Mouse (Mus musculus) spleen, adult 18-20 months (tissue): ENCODE results near the gene Lipt2.

ENCODE experiments used
- DNase-seq, 2 experiments: peaks; one replicate each; pipeline ENCODE4 v3.0.0; 2022; ENCODE audit warnings: mixed read lengths in 2 of 2

Gene Lipt2

DNA sequence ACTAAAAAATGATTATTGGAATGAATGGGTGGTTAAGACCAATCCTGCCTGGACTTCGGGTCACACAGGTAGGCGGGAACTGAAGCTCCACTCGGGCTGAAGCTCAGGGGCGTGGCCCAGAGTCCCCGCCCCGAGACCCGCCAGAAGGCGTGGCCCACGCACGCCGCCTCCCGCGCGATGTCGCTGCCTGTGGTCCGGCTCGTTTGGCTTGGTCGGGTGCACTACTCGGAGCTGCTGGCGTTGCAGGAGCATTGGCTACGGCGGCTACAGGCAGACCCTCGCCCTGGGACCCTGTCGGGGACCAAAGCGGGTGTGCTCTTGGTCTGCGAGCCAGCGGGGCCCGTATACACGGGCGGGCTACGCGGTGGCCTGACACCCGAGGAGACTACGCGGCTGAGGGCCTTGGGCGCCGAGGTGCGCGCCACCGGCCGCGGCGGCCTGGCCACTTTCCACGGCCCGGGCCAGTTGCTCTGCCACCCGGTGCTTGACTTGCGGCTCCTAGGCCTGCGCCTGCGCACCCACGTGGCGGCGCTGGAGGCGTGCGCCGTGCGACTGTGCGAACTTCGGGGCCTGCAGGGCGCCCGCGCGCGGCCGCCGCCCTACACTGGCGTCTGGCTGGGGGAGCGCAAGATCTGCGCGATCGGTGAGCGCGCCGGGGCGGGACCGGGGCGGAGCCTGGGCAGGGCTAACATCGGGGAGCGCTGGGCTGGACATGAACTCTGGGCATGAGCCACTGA is at the start of gene Lipt2:
Lipt2 (plus strand) TSS at position 173 of the 737 bp plus-strand sequence.
- DNase-seq, result peak; percentile 84 to 88

DNA sequence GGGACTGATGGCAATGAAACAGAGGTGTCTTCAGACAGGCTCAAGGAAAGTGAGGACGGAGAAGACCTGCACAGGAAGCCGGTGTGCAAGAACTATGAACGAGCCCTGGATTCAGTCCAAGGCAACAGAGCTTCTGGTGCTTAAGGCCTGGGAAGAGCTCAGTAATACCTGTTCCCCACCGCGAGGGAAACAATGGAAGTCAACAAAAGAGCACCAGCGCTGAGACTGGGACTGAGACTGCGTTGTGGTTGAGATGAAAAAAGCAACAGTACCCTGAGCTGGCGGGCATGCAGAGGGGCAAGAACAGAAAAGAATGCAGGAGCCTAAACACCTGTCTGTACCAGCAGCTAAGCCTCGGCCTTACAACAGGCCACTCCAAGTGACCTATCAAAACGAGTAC is 47.6 kb upstream of the Lipt2 start:
- no peak for DNase-seq

DNA sequence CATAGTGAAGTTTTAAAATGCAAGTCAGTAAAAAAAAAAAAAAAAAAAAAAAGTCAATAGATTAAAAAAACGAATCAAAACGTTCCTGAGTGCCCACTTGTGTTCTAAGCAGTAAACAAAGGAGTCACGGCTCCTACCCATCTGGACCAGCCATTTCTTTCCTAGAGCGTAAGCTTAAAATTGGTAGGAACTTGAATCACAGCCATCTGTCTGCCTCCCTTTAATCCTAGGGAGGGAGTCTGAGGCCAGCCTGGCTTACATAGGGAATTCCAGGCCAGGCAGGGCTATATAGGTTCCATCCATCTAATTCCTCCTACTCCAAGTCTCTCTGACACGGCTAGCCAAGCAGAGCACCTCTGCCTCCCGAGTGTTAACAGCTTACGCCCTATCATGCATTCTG is 45.3 kb upstream of the Lipt2 start:
- DNase-seq, result no peak

DNA sequence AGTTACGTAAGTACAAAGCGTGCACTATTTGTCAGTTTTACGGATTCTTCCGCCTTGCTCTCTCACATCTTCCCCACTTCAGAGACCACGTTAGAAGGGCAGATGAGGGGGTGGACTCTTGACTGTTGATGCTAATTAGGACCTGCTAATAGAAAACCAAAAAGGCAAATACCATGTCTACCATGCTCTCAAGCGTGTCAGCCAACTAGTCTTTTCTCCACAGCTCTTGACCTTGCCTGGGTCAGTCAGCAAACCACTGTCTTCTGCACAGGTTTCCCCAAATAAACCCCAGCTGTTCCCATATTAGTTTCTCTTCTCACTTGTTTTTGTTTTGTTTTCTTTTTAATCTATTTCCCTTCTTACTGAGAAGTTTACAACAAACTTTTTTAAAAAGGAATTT is 44.8 kb upstream of the Lipt2 start:
- no peak for DNase-seq

DNA sequence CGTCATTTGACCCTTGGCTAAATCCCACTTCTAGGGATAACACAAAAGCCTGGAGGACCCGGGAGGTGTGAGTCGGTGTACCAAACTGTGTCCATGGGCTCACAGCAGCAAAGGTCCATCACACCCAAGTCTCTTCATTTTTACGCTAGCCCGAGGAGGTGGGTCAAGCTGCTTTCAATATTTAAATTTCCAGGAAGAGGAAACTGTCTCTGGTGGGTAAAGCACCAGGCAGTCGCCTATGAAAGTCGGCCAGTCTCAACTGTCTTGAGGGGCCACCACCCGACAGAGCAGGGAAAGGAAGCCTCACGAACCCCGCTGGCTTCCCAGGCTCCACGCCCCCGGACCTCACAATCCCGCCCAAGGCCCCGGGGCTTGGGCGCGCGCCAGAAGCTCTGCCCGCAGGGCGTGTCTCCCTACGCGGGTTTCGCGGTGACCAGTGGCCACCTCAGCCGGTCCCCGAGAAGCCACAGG is 38.3 kb upstream of the Lipt2 start:
- peak in 1 of 2 experiments; percentile 10 for DNase-seq

DNA sequence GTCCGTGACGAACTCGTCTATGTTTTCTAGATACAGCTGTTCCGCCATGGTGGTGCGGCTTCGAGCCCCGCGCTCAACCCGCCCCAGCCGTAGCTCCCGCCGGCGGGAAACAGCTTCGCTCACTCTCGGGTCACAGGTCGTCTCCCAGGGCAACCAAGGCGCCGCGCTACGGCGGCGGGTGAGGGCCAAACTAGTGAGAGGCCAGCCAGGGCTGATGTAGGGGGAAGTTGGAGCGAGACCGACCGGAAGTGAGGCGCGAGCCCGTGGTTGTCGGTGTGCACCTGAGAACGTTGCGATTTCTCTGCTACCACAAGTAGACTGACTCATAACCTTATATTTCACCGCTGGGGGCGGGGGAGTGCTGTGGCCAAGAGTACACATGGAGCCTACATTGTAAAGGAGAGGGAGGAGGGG is 37.7 kb upstream of the Lipt2 start, which contains the start of gene Pold3:
Pold3 (minus strand) TSS at position 190 of the 414 bp plus-strand sequence.
- DNase-seq, result peak; percentile 98 to 99

DNA sequence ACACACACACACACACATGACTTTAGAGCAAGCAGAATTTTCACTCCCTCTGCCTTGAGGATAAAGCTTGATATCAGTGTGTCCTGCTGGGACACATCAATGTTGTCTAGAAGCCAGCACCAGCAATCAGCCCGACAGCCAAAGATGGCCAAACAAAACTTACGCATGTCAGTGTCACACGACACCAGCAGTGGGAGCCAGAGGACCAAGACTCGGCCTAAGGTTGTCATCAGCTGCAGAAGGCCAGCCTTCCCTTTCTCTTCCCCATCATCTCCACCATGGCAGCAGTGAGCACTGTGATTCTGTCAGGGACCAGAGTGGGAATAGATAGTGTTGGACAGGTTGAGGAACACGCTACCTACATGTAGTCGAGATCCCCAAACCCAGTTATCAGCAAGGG is 35.6 kb upstream of the Lipt2 start:
- peak; percentile 8 to 30 for DNase-seq

DNA sequence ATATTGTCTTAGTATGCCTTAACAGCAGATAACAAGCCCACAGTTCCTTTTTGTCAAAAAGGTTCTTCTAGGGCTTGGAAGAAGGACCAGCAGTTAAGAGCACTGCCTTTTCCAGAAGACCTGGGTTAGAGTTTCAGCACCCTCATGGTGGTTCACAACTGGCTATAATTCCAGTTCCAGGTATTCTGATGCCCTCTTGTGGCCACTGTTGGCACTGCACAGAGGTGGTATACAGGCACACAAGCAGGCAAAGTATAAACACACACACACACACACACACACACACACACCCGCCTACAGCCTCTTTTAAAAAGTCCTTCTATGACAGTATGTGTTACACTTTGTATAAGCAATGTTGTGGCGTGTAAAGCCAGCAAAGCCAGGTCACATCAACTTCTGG is 34.9 kb upstream of the Lipt2 start:
- peak; percentile 14 to 51 for DNase-seq

DNA sequence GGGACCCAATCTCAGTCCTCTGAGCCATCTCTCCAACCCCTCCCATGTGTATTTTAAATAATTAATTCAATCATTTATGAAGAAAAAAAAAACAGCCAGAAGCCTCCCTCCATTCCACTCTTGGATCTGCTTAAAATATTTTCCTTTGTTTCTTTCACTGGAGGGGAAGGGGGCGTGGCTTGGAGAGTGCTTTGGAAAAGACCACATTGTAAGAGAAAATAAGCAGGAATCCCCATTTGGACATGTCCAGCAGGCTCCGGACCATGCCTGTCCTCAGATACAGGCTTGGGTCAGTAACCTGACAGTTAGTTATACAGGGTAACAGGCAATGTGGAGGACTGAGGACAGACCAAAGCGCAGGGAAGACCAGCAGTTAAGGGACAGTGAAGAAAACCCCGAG is 33.9 kb upstream of the Lipt2 start:
- no peak for DNase-seq

DNA sequence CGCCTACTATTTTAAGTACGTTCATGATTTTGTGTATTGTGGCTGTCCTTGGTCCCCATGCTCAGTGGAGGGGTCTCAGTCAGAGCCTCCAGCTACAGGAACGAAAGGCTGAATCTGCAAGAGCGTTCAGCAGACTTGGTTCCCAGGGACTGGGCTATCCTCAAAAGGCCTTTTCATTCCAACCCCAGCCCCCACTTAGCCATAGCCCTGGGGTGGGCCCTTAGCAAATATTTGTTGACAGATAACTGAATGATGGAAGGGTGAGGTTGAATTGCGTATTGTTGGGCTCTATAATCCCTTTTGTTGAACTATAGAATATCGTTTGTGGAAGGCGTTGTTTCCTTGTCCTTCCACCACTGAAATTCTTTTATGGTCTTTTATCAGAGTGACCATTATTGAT is 32.6 kb upstream of the Lipt2 start:
- no peak for DNase-seq

DNA sequence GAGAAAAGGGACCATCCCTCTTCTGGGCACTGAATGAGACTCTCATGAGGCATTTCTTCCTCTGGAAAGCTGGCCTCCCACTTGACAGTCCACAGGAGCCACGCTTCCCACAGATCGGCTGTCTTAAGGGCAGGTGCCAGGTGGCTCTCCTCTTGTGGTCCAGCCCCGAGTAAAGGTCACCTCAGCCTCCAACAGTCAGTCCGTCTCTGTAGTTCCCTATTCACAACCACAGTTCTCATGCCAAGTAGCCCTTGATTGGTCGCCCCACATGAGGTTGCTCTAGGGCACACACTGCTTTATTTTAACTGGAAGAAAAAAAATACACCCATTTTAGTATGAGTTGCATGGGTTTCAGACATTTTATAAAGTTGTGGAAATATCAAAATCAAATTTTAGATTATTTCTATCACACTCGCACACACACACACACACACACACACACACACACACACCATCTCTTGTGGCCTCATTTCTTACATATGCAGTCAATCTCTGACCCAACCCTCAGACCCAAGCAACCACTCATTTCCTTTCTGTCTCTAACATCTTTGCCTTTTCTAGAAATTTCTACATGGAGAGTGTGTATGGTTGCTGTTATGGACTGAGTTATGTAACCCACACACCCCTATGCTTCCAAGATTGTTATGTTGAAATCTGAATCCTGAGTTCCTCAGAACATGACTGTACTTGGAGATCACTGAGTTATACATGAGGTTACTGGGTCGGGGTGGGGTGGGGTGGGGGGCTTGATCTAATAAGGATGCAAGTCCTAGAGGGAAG is 30.6 kb upstream of the Lipt2 start:
- DNase-seq, result no peak

DNA sequence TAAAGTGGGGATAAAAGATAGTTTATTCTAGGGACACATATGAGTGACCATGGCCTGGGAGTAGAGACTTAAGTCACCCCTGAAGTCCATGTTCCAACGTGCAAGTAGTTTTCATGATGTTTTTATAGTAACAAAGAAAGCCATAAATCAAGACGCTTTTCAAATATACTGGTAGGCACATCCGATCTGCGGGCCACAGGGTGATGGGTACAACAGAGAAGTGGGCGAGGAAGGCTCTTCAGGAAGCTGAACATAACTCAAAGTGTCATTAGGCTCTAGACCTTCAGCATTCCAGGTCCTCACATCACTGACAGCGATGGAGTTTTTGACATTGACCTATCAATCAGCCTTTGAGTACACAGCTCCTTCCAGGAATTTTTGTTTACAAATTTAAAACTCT is 28.5 kb upstream of the Lipt2 start:
- DNase-seq, result no peak

DNA sequence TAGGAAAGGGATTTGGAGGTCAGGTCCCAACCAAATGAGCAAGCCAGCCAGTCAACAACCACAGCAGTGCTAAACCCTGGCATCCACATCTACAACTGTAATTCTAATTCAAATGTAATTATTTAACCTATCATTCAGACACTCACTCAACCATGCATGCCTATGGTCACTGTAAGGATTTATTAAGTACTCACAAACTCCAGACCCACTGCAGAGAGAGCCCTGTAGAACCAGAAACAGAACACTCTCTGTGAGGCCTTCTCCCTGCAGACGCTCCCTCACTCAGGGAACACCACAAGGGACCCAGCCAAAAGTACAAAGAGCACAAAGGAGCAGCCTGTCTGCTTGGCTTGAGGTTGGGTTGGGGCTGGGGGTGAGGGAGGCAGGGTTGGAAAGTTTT is 26.7 kb upstream of the Lipt2 start:
- DNase-seq, result no peak

DNA sequence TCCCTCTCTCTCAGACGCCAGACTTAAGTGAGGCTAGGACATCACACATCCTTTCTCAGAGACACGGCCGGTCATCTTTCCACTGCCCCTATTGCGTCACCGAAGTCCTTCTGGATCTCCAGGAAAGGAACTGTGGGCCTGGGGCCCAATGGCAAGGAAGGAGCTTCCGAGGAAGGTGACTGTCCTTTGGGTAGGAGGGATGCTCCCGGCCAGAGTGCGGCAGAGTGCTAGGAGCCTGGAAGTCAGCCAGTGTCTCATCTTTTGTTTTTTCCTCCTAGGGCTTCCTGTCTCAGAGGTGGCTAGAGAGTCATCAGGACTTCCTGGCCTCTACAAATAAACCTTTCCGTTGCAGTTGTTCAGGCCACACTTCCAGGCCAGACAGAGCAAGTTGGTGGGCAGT is 22.0 kb upstream of the Lipt2 start:
- DNase-seq, result no peak

DNA sequence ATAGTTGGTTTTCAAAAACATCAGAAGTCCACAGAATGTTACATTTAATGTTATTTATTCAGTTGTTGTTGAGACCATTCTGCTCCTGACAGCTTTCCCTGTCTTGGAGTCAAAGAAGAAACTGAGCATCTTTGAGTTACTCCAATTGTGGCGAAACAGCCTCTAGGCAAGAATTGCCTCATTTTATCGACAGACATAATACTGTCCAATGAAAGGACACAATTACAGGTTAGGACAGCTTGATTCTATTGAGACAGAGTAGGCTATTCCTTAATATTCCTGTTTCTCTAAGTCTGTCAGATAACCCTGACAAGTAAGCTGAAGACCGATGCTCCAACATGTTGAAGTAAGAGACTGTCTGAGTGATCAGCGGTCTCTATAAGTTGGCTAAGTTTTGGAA is 21.0 kb upstream of the Lipt2 start:
- DNase-seq, result no peak

DNA sequence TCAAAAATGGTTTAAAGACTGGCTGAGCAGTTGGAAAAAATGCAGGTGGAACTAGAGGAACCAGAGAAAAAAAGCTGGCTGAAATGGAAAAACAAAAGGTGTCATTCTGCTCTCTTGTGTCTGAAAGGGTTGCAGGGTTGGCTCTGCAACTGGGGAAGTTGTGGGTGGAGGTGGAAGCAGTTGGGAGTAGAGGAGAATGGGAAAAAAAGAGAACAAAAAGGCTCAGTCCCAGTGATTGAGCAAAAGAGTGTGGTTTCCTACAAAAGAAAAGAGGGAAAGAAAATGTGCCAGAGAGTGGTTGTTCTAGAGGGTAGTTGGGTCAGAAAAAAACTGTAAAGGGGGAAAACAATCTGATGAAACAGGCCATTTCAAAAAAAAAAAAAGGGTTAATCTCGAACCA is 18.5 kb upstream of the Lipt2 start:
- DNase-seq, result no peak

DNA sequence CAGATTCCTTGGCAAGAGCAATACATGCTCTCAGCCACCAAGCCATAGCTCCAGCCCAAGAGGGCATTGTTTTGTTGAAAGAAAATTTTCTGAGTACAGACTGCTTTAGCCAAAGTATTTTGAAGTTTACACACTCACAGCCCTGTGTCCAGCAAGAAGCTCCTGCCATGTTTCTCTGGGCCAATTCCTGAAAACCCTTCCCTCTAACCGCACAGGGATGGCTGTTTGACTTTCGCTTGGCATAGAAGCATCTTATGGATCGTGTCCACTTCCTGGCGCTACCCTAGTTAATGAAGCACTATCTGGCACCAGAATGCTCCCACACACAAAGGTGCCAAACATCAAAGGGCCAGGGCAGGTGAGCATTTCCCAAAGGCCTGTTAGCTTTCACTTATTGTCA is 10.5 kb upstream of the Lipt2 start:
- no peak for DNase-seq

DNA sequence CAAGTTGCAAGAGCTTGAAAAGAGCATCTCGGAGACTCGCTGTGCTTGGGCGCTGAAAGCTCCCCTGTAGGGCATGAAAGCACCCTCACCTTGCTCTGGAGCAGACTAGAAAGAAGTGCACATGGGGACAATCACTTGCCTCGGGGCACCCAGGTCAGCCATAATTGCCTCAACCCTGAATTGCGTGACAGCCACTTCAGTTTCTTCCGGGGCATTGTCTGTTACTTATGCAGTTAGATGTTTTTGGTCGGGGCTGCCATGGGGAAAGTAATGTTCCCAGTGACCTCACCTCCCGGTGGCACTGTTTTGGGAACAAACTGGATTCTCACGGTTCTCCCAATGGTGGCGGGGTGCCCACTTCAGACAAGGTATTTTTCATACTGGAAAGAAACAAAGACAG is 9.0 kb upstream of the Lipt2 start:
- DNase-seq, result no peak

DNA sequence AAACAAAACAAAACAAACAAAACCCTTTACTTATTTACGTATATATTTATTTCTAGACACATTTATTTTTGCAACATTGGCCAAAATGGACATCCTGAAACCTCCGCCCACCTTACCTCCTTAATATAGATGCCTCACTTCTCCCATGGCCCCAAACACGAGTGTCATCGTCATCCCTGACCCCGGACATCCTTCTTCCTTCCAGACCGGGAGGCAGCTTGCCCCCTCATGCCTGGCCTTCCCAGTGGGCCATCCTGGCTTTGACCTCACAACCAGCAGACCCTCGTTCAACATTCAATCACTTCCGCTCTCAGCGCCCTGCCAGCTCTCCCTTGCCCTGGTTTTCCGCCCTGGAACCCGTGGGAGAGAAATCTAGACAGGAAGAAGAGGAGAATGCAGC is 8.5 kb upstream of the Lipt2 start:
- no peak for DNase-seq

DNA sequence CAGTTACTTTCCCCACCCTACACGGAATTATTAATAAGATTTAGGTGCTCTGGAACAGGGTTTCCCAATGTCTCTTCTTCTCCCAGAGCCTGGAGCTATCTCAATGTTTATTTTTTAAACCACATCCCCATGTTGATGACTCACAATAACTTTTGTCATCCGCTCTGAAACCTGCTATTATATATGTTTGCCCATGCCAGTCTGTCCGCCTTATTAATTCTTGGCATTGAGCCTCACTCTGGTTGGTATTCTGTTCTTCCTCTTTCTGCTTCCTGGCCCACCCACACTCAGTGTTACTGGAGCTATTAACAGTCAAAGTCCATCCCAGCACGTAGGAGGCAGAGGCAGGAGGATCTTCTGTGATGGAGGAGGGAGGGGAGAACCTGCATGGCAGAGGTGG is 1.4 kb upstream of the Lipt2 start:
- DNase-seq, result no peak

DNA sequence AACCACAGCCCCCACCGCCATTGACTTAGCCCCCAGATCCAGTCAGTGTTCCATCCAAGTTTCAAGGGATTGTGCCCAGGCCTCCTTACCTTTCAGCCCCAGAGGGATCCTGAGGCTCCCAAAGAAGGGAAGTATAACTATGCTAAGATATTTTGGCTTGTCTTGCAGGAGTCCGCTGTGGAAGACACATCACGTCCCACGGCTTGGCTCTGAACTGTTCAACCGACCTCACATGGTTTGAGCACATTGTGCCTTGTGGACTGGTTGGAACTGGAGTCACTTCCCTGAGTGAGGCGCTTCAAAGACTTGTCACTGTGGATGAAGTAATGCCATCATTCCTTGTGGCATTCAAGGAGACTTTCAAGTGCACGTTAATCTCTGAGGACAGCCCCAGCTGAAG is 929 bp downstream of the Lipt2 start:
- DNase-seq, result no peak

DNA sequence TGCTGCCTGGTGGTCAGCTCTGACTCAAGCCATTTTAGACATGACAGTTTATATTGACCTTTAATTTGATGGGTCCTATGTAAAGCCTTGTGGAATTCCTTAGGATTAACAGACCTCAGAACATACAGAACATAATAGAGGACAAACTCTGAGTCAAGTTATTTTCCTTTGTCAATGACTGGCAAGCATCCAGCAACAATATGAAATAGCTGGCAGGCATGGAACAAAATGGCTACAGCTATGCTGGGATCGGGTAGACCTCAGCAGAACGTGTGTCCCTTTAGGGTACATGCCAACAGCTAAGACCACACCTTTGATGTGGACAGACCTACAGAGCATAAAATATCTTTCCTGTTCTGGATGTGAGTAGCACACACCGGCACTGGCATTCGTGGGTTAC is 4.4 kb downstream of the Lipt2 start:
- no peak for DNase-seq

DNA sequence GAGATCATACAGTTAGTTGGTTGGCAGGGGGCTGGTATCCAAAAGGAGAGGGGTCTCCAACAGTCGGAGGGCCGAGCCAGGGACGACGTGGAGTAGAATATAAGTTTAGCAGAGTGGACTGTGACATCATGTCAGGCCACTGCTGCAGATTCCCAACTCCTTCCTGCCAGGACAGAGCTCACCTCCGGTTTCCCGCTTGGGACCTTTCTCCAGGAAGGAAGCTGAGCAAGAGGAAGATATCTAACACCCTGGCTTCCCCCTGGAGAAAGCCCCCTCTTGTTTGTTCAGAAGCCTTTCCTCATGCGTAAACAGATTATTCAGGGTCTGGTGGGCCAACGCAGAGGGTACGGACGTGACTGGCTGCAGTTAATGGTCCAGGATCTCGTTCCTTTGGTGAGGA is 9.6 kb downstream of the Lipt2 start:
- DNase-seq, result no peak

DNA sequence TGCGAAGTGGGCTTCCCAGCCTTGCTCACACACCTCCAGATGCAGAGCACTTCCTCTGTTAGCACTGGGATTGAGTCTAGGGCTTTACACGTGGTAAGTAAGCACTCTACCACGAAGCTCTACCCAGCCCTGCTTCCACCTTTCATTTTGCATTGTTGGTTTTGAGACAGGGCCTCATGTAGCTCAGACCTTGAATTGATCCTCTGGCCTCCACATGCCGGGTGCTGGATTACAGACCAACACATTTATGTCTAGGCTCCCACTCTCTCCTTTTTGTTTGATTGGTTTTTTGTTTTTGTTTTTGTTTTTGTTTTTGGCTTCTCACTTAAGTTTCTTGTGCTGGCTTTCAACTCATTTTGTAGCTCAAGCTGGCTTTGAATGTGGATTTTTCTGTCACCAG is 11.7 kb downstream of the Lipt2 start:
- DNase-seq, result no peak
